In the genomic region with DNA sequence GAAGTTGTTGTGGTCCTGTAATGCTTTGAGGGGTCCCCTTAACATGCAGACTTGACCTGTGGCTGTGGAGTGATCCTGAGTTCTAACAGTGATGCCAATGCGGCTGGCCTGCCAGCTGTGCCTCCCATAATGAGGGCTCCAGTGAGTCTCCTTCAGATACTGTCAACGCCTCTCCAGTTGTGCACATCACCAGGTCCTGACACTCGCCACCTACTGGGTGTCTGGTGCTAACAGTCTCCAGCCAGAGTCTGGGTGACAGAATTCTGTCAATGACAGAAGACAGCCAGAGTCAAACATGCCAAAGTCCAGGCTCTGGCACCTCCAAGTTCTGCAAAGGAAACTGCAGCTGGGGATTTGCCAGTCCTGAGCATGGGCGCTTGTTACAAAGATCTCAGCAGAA, we compare ENCODE assay signal across 29 mouse cellular contexts. TPM values are rescaled to one million over a fixed set of nuclear protein-coding genes. Genes with fewer than 3 reads are reported as not detected.
DNase-seq lines count a peak whose midpoint lies in the region; ATAC-seq and TF ChIP-seq lines count a peak whose summit lies in the region.
"Had no signal": no experiment of that assay in that cellular context is flagged by ENCODE, and none has a peak within 500 bp of the region (broad histone marks: within the 10 kb centered on the region; RNA-seq: fewer than 3 reads in every experiment).

No protein-coding gene starts in this region.

- whole genome bisulfite sequencing in liver, postnatal 0 days (ENCODE audit: insufficient replicate concordance) = 69% methylated on average over 4 of the region's 4 CpGs
- 69% methylated on average over 4 of the region's 4 CpGs for WGBS in liver, embryonic 11.5 days
- WGBS in heart, postnatal 0 days = 30% methylated on average over 4 of the region's 4 CpGs
- 76% methylated on average over 4 of the region's 4 CpGs for WGBS in stomach, postnatal 0 days
- WGBS in intestine, postnatal 0 days = 73% methylated on average over 4 of the region's 4 CpGs

- no peaks in the 10 kb centered on the region for H3K27me3 ChIP-seq in liver, postnatal 0 days (ENCODE audit: insufficient read depth, low read length)
- H3K27me3 ChIP-seq in liver, embryonic 11.5 days (replicated peaks; ENCODE audit: control insufficient read depth, insufficient read depth, low read length) = peaks cover 3% of the 10 kb centered on the region; the same call in 1 of the 2 replicates
- H3K27me3 ChIP-seq in heart, postnatal 0 days (ENCODE audit: control insufficient read depth, insufficient read depth, low read length) = 0 out of 2 replicates have a peak, but pooled peaks cover 10% of the 10 kb centered on the region
- no peaks in the 10 kb centered on the region for H3K27me3 ChIP-seq in stomach, postnatal 0 days (ENCODE audit: control insufficient read depth, insufficient read depth, low read length)
- no peaks in the 10 kb centered on the region for H3K27me3 ChIP-seq in intestine, postnatal 0 days (replicated peaks; ENCODE audit: control insufficient read depth, insufficient read depth, low read length)
- H3K27me3 ChIP-seq: embryonic facial prominence, embryonic 13.5 days; hindbrain, embryonic 15.5 days; neural tube, embryonic 15.5 days; stomach, embryonic 15.5 days had no signal

- DNase-seq in liver, postnatal 0 days = no peak
- no peak for DNase-seq in liver, embryonic 11.5 days (ENCODE audit: low spot score)
- DNase-seq in heart, adult 9 months (ENCODE audit: low spot score in 2 of 2) = peak; percentile 34 to 46
- peak; percentile 84 for DNase-seq in heart, postnatal 0 days (ENCODE audit: low spot score)
- no peak for DNase-seq in stomach, postnatal 0 days (ENCODE audit: low spot score)
- DNase-seq in kidney, postnatal 14 days = no peak
- DNase-seq: adrenal gland, postnatal 10 days; B cell, adult 2 months; cerebellum, adult 18-20 months; cerebellum, postnatal 36 days; embryo, embryonic 11 days; kidney, adult 8-10 months; kidney, postnatal 10 days; lung, postnatal 14 days; right cerebral cortex, adult 18-20 months; thymus, adult 2 months had no signal

- no peak for TF ChIP-seq EP300 in liver, postnatal 0 days (IDR thresholded peaks at IDR 0.05; ENCODE audit: low read depth)
- TF ChIP-seq EP300 in heart, postnatal 0 days (IDR thresholded peaks at IDR 0.05; ENCODE audit: low read depth) = peak; percentile 95
- TF ChIP-seq EP300 in stomach, postnatal 0 days (optimal IDR thresholded peaks at IDR 0.05) = no peak

- H3K4me2 ChIP-seq in liver, postnatal 0 days (ENCODE audit: low read depth, low read length) = no peak overlapping the region
- H3K4me2 ChIP-seq in liver, embryonic 11.5 days = no peak overlapping the region
- no peak overlapping the region for H3K4me2 ChIP-seq in heart, postnatal 0 days (ENCODE audit: low read depth, low read length)
- no peak overlapping the region for H3K4me2 ChIP-seq in stomach, postnatal 0 days (replicated peaks; ENCODE audit: low read depth)
- H3K4me2 ChIP-seq in intestine, postnatal 0 days (replicated peaks; ENCODE audit: low read depth) = no peak overlapping the region
- H3K4me2 ChIP-seq: embryonic facial prominence, embryonic 13.5 days; hindbrain, embryonic 15.5 days; limb, embryonic 12.5 days; midbrain, embryonic 11.5 days; neural tube, embryonic 15.5 days; stomach, embryonic 15.5 days had no signal

- no peak overlapping the region for H3K4me3 ChIP-seq in liver, postnatal 0 days (ENCODE audit: low read depth, low read length)
- H3K4me3 ChIP-seq in liver, embryonic 11.5 days (ENCODE audit: low read depth, low read length) = no peak overlapping the region
- no peak overlapping the region for H3K4me3 ChIP-seq in heart, postnatal 0 days (ENCODE audit: low read depth, low read length)
- H3K4me3 ChIP-seq in stomach, postnatal 0 days (ENCODE audit: low read depth, low read length) = no peak overlapping the region
- no peak overlapping the region for H3K4me3 ChIP-seq in intestine, postnatal 0 days (ENCODE audit: low read depth, low read length)
- H3K4me3 ChIP-seq: embryonic facial prominence, embryonic 13.5 days; hindbrain, embryonic 15.5 days; limb, embryonic 12.5 days; neural tube, embryonic 15.5 days; stomach, embryonic 15.5 days had no signal

- no peaks in the 10 kb centered on the region for H3K36me3 ChIP-seq in liver, postnatal 0 days (replicated peaks; ENCODE audit: insufficient read depth, low read length)
- H3K36me3 ChIP-seq in liver, embryonic 11.5 days (ENCODE audit: control insufficient read depth, insufficient read depth, low read length) = no peaks in the 10 kb centered on the region
- no peaks in the 10 kb centered on the region for H3K36me3 ChIP-seq in heart, postnatal 0 days (replicated peaks; ENCODE audit: control insufficient read depth, insufficient read depth, low read length)
- no peaks in the 10 kb centered on the region for H3K36me3 ChIP-seq in stomach, postnatal 0 days (ENCODE audit: control insufficient read depth, insufficient read depth, low read length)
- no peaks in the 10 kb centered on the region for H3K36me3 ChIP-seq in intestine, postnatal 0 days (ENCODE audit: control insufficient read depth, insufficient read depth)
- H3K36me3 ChIP-seq: hindbrain, embryonic 15.5 days; limb, embryonic 12.5 days; neural tube, embryonic 15.5 days; stomach, embryonic 15.5 days had no signal

- no peak overlapping the region for H3K9ac ChIP-seq in liver, postnatal 0 days (replicated peaks)
- no peak overlapping the region for H3K9ac ChIP-seq in liver, embryonic 11.5 days (ENCODE audit: low read depth, low read length)
- no peak overlapping the region for H3K9ac ChIP-seq in heart, postnatal 0 days (replicated peaks; ENCODE audit: low read depth, low read length)
- H3K9ac ChIP-seq in stomach, postnatal 0 days (ENCODE audit: low read length) = no peak overlapping the region
- H3K9ac ChIP-seq in intestine, postnatal 0 days (ENCODE audit: low read depth, low read length) = no peak overlapping the region
- H3K9ac ChIP-seq: embryonic facial prominence, embryonic 13.5 days; hindbrain, embryonic 15.5 days; limb, embryonic 12.5 days; neural tube, embryonic 15.5 days; stomach, embryonic 15.5 days had no signal

- no peak overlapping the region for H3K27ac ChIP-seq in liver, postnatal 0 days (ENCODE audit: low read depth)
- H3K27ac ChIP-seq in liver, embryonic 11.5 days (ENCODE audit: low read depth, low read length) = no peak overlapping the region
- no peak overlapping the region for H3K27ac ChIP-seq in heart, postnatal 0 days (ENCODE audit: low read depth)
- no peak overlapping the region for H3K27ac ChIP-seq in stomach, postnatal 0 days (replicated peaks)
- no peak overlapping the region for H3K27ac ChIP-seq in intestine, postnatal 0 days (ENCODE audit: low read depth, low read length)
- H3K27ac ChIP-seq: embryonic facial prominence, embryonic 13.5 days; hindbrain, embryonic 15.5 days; limb, embryonic 12.5 days; neural tube, embryonic 15.5 days; stomach, embryonic 15.5 days had no signal

- ATAC-seq in liver, postnatal 0 days = no peak
- ATAC-seq in liver, embryonic 11.5 days (replicated peaks; ENCODE audit: low FRiP score) = no peak
- peak; percentile 94 for ATAC-seq in heart, postnatal 0 days (ENCODE audit: insufficient read depth, low read depth)
- ATAC-seq in stomach, postnatal 0 days (ENCODE audit: low FRiP score, low TSS enrichment) = no peak
- ATAC-seq in intestine, postnatal 0 days = no peak
- ATAC-seq: activated CD4-positive, CD25-positive, alpha-beta regulatory T cell, adult 4 months; forebrain, embryonic 14.5 days had no signal

- 0 out of 2 replicates have a peak, but pooled peaks have one; percentile 6 for TF ChIP-seq CTCF in liver, postnatal 0 days (IDR thresholded peaks at IDR 0.05; ENCODE audit: low read depth)
- peak; percentile 26 for TF ChIP-seq CTCF in heart, postnatal 0 days (IDR thresholded peaks at IDR 0.05; ENCODE audit: low read depth)
- TF ChIP-seq CTCF in stomach, postnatal 0 days (IDR thresholded peaks at IDR 0.05; ENCODE audit: low read depth) = 0 out of 2 replicates have a peak, but pooled peaks have one; percentile 3
- TF ChIP-seq CTCF in intestine, postnatal 0 days (IDR thresholded peaks at IDR 0.05; ENCODE audit: low read depth) = no peak

- no peaks in the 10 kb centered on the region for H3K9me3 ChIP-seq in liver, postnatal 0 days (ENCODE audit: low read length)
- no peaks in the 10 kb centered on the region for H3K9me3 ChIP-seq in liver, embryonic 11.5 days (ENCODE audit: control insufficient read depth, low read length)
- H3K9me3 ChIP-seq in heart, postnatal 0 days (replicated peaks; ENCODE audit: control insufficient read depth, low read length) = no peaks in the 10 kb centered on the region
- no peaks in the 10 kb centered on the region for H3K9me3 ChIP-seq in stomach, postnatal 0 days (ENCODE audit: control insufficient read depth, low read length)
- H3K9me3 ChIP-seq in intestine, postnatal 0 days (ENCODE audit: control insufficient read depth) = no peaks in the 10 kb centered on the region
- H3K9me3 ChIP-seq: hindbrain, embryonic 15.5 days; neural tube, embryonic 15.5 days; stomach, embryonic 15.5 days had no signal

- H3K4me1 ChIP-seq in liver, postnatal 0 days (ENCODE audit: insufficient read depth) = no peaks in the 10 kb centered on the region
- H3K4me1 ChIP-seq in liver, embryonic 11.5 days (replicated peaks; ENCODE audit: control insufficient read depth, insufficient read depth, low read length) = no peaks in the 10 kb centered on the region
- H3K4me1 ChIP-seq in heart, postnatal 0 days (ENCODE audit: control insufficient read depth, insufficient read depth) = no peaks in the 10 kb centered on the region
- no peaks in the 10 kb centered on the region for H3K4me1 ChIP-seq in stomach, postnatal 0 days (replicated peaks; ENCODE audit: control insufficient read depth, insufficient read depth)
- H3K4me1 ChIP-seq in intestine, postnatal 0 days (replicated peaks; ENCODE audit: control insufficient read depth, insufficient read depth, low read length) = no peaks in the 10 kb centered on the region
- H3K4me1 ChIP-seq: hindbrain, embryonic 15.5 days; limb, embryonic 12.5 days; neural tube, embryonic 15.5 days; stomach, embryonic 15.5 days had no signal

RNA-seq across cellular contexts. Expression of a gene that starts 15.8 kb away (rescaled TPM):
- polyA plus RNA-seq in liver, postnatal 0 days (2015; fragmentation: Nextera tagmentation; extraction: Ambion mirVana) = not detected in 2 replicates
- 0.04 and 0.05 TPM in 2 replicates for polyA plus RNA-seq in liver, embryonic 11.5 days (2014; fragmentation: Nextera tagmentation; extraction: Ambion mirVana)
- 0.27 TPM in 1 of 2 replicates, not detected in the other for total RNA-seq in heart, postnatal 0 days (2014; rRNA removed; ENCODE audit: low replicate concordance)
- 0.07 and 0.15 TPM in 2 replicates for polyA plus RNA-seq in heart, postnatal 0 days (2015; fragmentation: Nextera tagmentation; extraction: Ambion mirVana)
- 0.04 and 0.05 TPM in 2 replicates for polyA plus RNA-seq in stomach, postnatal 0 days (2015; fragmentation: Nextera tagmentation; extraction: Ambion mirVana)
- polyA plus RNA-seq in intestine, postnatal 0 days (2015; fragmentation: Nextera tagmentation; extraction: Ambion mirVana) = 0.03 TPM in 1 of 2 replicates, not detected in the other
- total RNA-seq: adrenal gland, postnatal 10 days; gastrocnemius, adult 8-10 months; granulocyte monocyte progenitor cell, adult 5-6 weeks; MEL had no signal
- polyA plus RNA-seq: limb, embryonic 12.5 days; liver, embryonic 16.5 days had no signal

RNA-seq across cellular contexts. Expression of a gene that starts 23.4 kb away (rescaled TPM):
- 0.04 TPM in 1 of 2 replicates, not detected in the other for polyA plus RNA-seq in liver, postnatal 0 days (2015; fragmentation: Nextera tagmentation; extraction: Ambion mirVana)
- 0.12 TPM in 1 of 2 replicates, not detected in the other for polyA plus RNA-seq in liver, embryonic 11.5 days (2014; fragmentation: Nextera tagmentation; extraction: Ambion mirVana)
- 3.0 and 3.7 TPM in 2 replicates for total RNA-seq in heart, postnatal 0 days (2014; rRNA removed; ENCODE audit: low replicate concordance)
- polyA plus RNA-seq in heart, postnatal 0 days (2015; fragmentation: Nextera tagmentation; extraction: Ambion mirVana) = 0.86 and 2.5 TPM in 2 replicates
- polyA plus RNA-seq in stomach, postnatal 0 days (2015; fragmentation: Nextera tagmentation; extraction: Ambion mirVana) = 1.2 and 1.3 TPM in 2 replicates
- not detected in 2 replicates for polyA plus RNA-seq in intestine, postnatal 0 days (2015; fragmentation: Nextera tagmentation; extraction: Ambion mirVana)
- total RNA-seq: adrenal gland, postnatal 10 days; gastrocnemius, adult 8-10 months; granulocyte monocyte progenitor cell, adult 5-6 weeks had no signal
- polyA plus RNA-seq: limb, embryonic 12.5 days; midbrain, embryonic 11.5 days had no signal

Comparison
In these comparisons a context has a peak if more than half of its experiments do, and no peak if none do; other contexts are left out.
1. DNase-seq: peak in heart, adult 9 months (2 of 2) and heart, postnatal 0 days (single experiment); none in liver, postnatal 0 days (single experiment), liver, embryonic 11.5 days (single experiment), stomach, postnatal 0 days (single experiment) and kidney, postnatal 14 days (single experiment).